Mouse (Mus musculus) heart, embryonic 11.5 days (tissue): ENCODE data around the gene Prr3. TPM values are rescaled to one million over a fixed set of nuclear protein-coding genes. Genes with fewer than 3 reads are reported as not detected.

Experiments used
- ATAC-seq: fragments of 200-750 bp; cut with Nextera tagmentation; replicated peaks from 2 replicates; pipeline ENCODE4 v1.8.0; 2017; ENCODE audit warnings: moderate library complexity; ENCODE audit not compliant: insufficient number of reproducible peaks, low FRiP score, low TSS enrichment
- H3K27ac ChIP-seq: fragments of 300-500 bp; sonication (generic); 2 replicates; pipeline ENCODE4 v1.5.1; 2014; ENCODE audit warnings: mild to moderate bottlenecking, low read depth, low read length
- H3K27me3 ChIP-seq: fragments of 300-500 bp; sonication (generic); 2 replicates; pipeline ENCODE4 v1.6.1; 2014; ENCODE audit warnings: mild to moderate bottlenecking, low read length, mixed read lengths; ENCODE audit not compliant: control insufficient read depth, insufficient read depth
- H3K36me3 ChIP-seq: fragments of 300-500 bp; sonication (generic); 2 replicates; pipeline ENCODE4 v1.6.1; 2014; ENCODE audit warnings: mild to moderate bottlenecking, low read length, moderate library complexity, mixed read lengths; ENCODE audit not compliant: control insufficient read depth, insufficient read depth
- H3K4me1 ChIP-seq: fragments of 300-500 bp; sonication (generic); 2 replicates; pipeline ENCODE4 v1.6.1; 2014; ENCODE audit warnings: low read length; ENCODE audit not compliant: control insufficient read depth, insufficient read depth
- H3K4me2 ChIP-seq: fragments of 300-500 bp; sonication (generic); 2 replicates; pipeline ENCODE4 v1.6.1; 2014; ENCODE audit warnings: mild to moderate bottlenecking, moderate library complexity
- H3K4me3 ChIP-seq: fragments of 300-500 bp; sonication (generic); 2 replicates; pipeline ENCODE4 v1.5.1; 2014; ENCODE audit warnings: low read depth, low read length
- H3K9ac ChIP-seq: fragments of 300-500 bp; sonication (generic); 2 replicates; pipeline ENCODE4 v1.6.1; 2014; ENCODE audit warnings: mild to moderate bottlenecking, low read depth, low read length, moderate library complexity
- H3K9me3 ChIP-seq: fragments of 300-500 bp; sonication (generic); replicated peaks from 2 replicates; pipeline ENCODE4 v1.6.1; 2016; ENCODE audit warnings: low read length; ENCODE audit not compliant: control insufficient read depth
- WGBS: fragments of 180-500 bp; shearing (Covaris S2); extraction: QIAGEN DNeasy Blood & Tissue Kit; methylation state at CpG from one replicate; pipeline ENCODE4 v1.1.7; 2014; ENCODE audit not compliant: insufficient replicate concordance; 5-methylcytosine and 5-hydroxymethylcytosine counted together
- polyA plus RNA-seq: library from polyadenylated mRNA; unstranded; fragments of >200 nt; fragmentation: Nextera tagmentation; extraction: Ambion mirVana; gene quantifications from 2 replicates; pipeline ENCODE4 v1.2.1, GENCODE M21; 2014

Prr3 gene
- polyA plus RNA-seq, 1 experiment from 2014 or later, result 17.4 TPM

- no peaks in the 10 kb centered on the region for H3K27me3 ChIP-seq
- H3K9me3 ChIP-seq, result no peaks in the 10 kb centered on the region
- 85% methylated on average over 6 of the region's 6 CpGs for WGBS
- 0 out of 2 replicates have a peak, but pooled peaks cover 3% of the 10 kb centered on the region for H3K36me3 ChIP-seq
- H3K4me3 ChIP-seq, result no peak overlapping the region
- H3K27ac ChIP-seq, result peak overlapping the region; percentile 47; the same call in 1 of the 2 replicates
- peak overlapping the region; percentile 2; the same call in 1 of the 2 replicates for H3K4me2 ChIP-seq
- H3K4me1 ChIP-seq, result no peaks in the 10 kb centered on the region
- no peak overlapping the region for H3K9ac ChIP-seq
- ATAC-seq, result peak; percentile 81
Observed at GRCm38 (mm10) chr17:36001966-36002365, 21.9 kb upstream of the Prr3 start.

- Histone ChIP-seq H3K4me3 (no peak overlapping the region), H3K4me2 (peak overlapping the region; percentile 2; the same call in 1 of the 2 replicates), H3K36me3 (0 out of 2 replicates have a peak, but pooled peaks cover 3% of the 10 kb centered on the region), H3K27ac (peak overlapping the region; percentile 11; the same call in 1 of the 2 replicates), H3K9me3 (no peaks in the 10 kb centered on the region), H3K9ac (no peak overlapping the region), H3K4me1 (no peaks in the 10 kb centered on the region), H3K27me3 (no peaks in the 10 kb centered on the region)
- 90% methylated on average over 12 of the region's 12 CpGs for WGBS
- ATAC-seq, result no peak
Observed at GRCm38 (mm10) chr17:36001121-36001897, 21.3 kb upstream of the Prr3 start.

DNA sequence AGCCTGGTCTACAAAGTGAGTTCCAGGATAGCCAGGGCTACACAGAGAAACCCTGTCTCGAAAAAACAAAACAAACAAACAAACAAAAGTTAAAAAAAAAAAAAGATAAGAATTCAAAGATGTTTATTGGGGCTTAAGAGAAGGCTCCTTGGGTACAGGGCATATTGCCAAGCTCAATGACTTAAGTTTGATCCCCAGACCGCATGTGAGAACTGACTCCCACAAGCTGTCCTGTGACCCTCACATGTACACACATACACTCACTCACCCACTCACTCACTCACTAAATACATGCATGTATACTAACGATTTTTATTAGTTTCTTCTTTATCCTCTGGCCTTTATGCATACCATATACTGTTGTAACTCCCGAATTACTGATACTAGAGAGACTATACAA, 20.3 kb upstream of the Prr3 start:
- Histone ChIP-seq H3K36me3 (no peaks in the 10 kb centered on the region), H3K4me1 (peaks cover 3% of the 10 kb centered on the region; the same call in 1 of the 2 replicates), H3K4me3 (no peak overlapping the region), H3K27ac (no peak overlapping the region), H3K9me3 (no peaks in the 10 kb centered on the region), H3K27me3 (no peaks in the 10 kb centered on the region), H3K4me2 (no peak overlapping the region), H3K9ac (no peak overlapping the region)
- 86% methylated on average over 4 of the region's 4 CpGs for WGBS
- no peak for ATAC-seq

GRCm38 (mm10) chr17:35999356-35999755, 19.3 kb upstream of the Prr3 start:
- no peak overlapping the region for H3K27ac ChIP-seq
- H3K9ac ChIP-seq, result no peak overlapping the region
- no peak overlapping the region for H3K4me3 ChIP-seq
- H3K9me3 ChIP-seq, result no peaks in the 10 kb centered on the region
- no peaks in the 10 kb centered on the region for H3K36me3 ChIP-seq
- no peaks in the 10 kb centered on the region for H3K27me3 ChIP-seq
- no peak overlapping the region for H3K4me2 ChIP-seq
- H3K4me1 ChIP-seq, result peaks cover 3% of the 10 kb centered on the region; the same call in 1 of the 2 replicates
- WGBS, result 80% methylated on average over 7 of the region's 7 CpGs
- no peak for ATAC-seq

DNA sequence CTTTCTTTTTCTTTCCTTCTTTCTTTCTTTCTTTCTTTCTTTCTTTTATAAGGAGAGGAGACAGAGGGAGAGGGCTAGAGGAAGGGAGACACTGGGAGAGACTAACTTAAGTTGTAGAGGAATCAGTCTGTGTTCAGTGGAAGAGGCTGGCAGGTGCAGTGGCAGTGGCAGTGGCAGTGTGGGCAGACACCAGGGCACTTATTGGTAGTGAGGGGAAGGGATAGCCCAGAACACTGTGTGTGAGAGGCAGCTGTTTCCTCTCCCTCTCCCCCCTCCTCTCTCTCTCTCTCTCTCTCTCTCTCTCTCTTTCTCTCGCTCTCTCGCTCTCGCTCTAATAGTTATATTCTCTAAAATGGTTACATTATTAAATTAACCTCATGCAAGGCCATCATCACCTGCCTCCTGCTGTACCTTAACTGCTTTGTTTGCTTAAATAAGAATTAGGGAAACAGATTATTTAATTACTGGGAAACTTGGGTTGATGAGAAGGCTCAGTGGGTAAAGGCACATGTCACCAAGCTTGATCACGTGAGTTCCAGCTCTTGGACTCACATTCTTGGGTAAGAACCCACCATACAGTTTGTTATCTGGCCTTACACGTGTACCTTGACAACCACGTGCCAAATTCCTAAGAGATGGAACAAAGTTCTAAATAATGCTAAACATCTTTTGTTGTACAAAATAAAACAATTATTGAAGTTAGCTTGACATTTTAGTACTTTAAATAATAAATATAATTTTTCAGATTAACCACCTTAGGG, 18.7 kb upstream of the Prr3 start:
- H3K4me3 ChIP-seq, result no peak overlapping the region
- H3K36me3 ChIP-seq, result no peaks in the 10 kb centered on the region
- peaks cover 3% of the 10 kb centered on the region; the same call in 1 of the 2 replicates for H3K4me1 ChIP-seq
- H3K9ac ChIP-seq, result no peak overlapping the region
- H3K4me2 ChIP-seq, result peak overlapping the region; percentile 41
- no peak overlapping the region for H3K27ac ChIP-seq
- ATAC-seq, result no peak
- H3K27me3 ChIP-seq, result no peaks in the 10 kb centered on the region
- 86% methylated on average over 6 of the region's 6 CpGs for WGBS
- H3K9me3 ChIP-seq, result no peaks in the 10 kb centered on the region

- Histone ChIP-seq H3K27ac (no peak overlapping the region), H3K36me3 (no peaks in the 10 kb centered on the region), H3K4me3 (0 out of 2 replicates have a peak overlapping the region, but pooled peaks have one; percentile 8), H3K4me2 (peak overlapping the region; percentile 41), H3K4me1 (peaks cover 3% of the 10 kb centered on the region; the same call in 1 of the 2 replicates), H3K27me3 (no peaks in the 10 kb centered on the region), H3K9me3 (no peaks in the 10 kb centered on the region), H3K9ac (no peak overlapping the region)
- 66% methylated on average over 12 of the region's 12 CpGs for whole genome bisulfite sequencing
- no peak for ATAC-seq
Observed at GRCm38 (mm10) chr17:35997713-35998510, 17.9 kb upstream of the Prr3 start.

GRCm38 (mm10) chr17:35996949-35997348, 16.9 kb upstream of the Prr3 start:
- Histone ChIP-seq H3K27me3 (no peaks in the 10 kb centered on the region), H3K36me3 (no peaks in the 10 kb centered on the region), H3K4me3 (no peak overlapping the region), H3K9me3 (no peaks in the 10 kb centered on the region), H3K4me2 (no peak overlapping the region), H3K4me1 (peaks cover 3% of the 10 kb centered on the region; the same call in 1 of the 2 replicates), H3K9ac (no peak overlapping the region), H3K27ac (no peak overlapping the region)
- ATAC-seq, result peak; percentile 44; the same call in 1 of the 2 replicates
- WGBS, result 6% methylated on average over 11 of the region's 11 CpGs

- Histone ChIP-seq H3K4me3 (peak overlapping the region; percentile 68), H3K36me3 (no peaks in the 10 kb centered on the region), H3K9me3 (no peaks in the 10 kb centered on the region), H3K4me1 (peaks cover 3% of the 10 kb centered on the region; the same call in 1 of the 2 replicates), H3K9ac (peak overlapping the region; percentile 73), H3K4me2 (peak overlapping the region; percentile 75), H3K27me3 (no peaks in the 10 kb centered on the region), H3K27ac (no peak overlapping the region)
- ATAC-seq, result no peak
- WGBS, result 1% methylated on average over 14 of the region's 14 CpGs
Observed at GRCm38 (mm10) chr17:35994879-35995240, 14.8 kb upstream of the Prr3 start.
